Mouse (Mus musculus) myocyte (in vitro differentiated cells): ENCODE results near the gene Clock.

Experiments used
- E2F4 ChIP-seq: IDR thresholded peaks from one replicate; pipeline ENCODE4 v1.6.1; 2011; ENCODE audit warnings: mild to moderate bottlenecking, control low read depth, moderate library complexity; ENCODE audit not compliant: insufficient read depth
- MAX ChIP-seq: IDR thresholded peaks from one replicate; pipeline ENCODE4 v1.6.1; 2011; ENCODE audit warnings: low read depth, mild to moderate bottlenecking, control low read depth
- MYOD1 ChIP-seq, 3 experiments: IDR thresholded peaks; one replicate each; pipeline ENCODE4 v1.6.1; 2011; ENCODE audit warnings: control low read depth in 2 of 3, low read depth in 2 of 3, mild to moderate bottlenecking in 2 of 3, moderate library complexity in 1 of 3; ENCODE audit not compliant: insufficient read length in 2 of 3, control insufficient read depth in 1 of 3
- MYOG ChIP-seq, 3 experiments: IDR thresholded peaks; one replicate each; pipeline ENCODE4 v1.6.1; 2011; ENCODE audit warnings: control low read depth in 2 of 3, low read depth in 2 of 3, mild to moderate bottlenecking in 2 of 3; ENCODE audit not compliant: insufficient read length in 2 of 3, control insufficient read depth in 1 of 3, insufficient read depth in 1 of 3
- POLR2A ChIP-seq: IDR thresholded peaks from one replicate; pipeline ENCODE4 v1.6.1; 2011; ENCODE audit warnings: low read depth, mild to moderate bottlenecking, control low read depth, moderate library complexity; ENCODE audit not compliant: insufficient read length
- POLR2AphosphoS2 ChIP-seq: IDR thresholded peaks from one replicate; pipeline ENCODE4 v1.6.1; 2011; ENCODE audit warnings: low read depth, control low read depth; ENCODE audit not compliant: insufficient read length
- SRF ChIP-seq: IDR thresholded peaks from one replicate; pipeline ENCODE4 v1.6.1; 2011; ENCODE audit warnings: low read depth; ENCODE audit not compliant: control insufficient read depth, insufficient read length
- TCF3 ChIP-seq: IDR thresholded peaks from one replicate; pipeline ENCODE4 v1.6.1; 2011; ENCODE audit warnings: low read depth, control low read depth; ENCODE audit not compliant: insufficient read length
- USF1 ChIP-seq: IDR thresholded peaks from one replicate; pipeline ENCODE4 v1.6.1; 2011; ENCODE audit warnings: low read depth, mild to moderate bottlenecking, control low read depth, moderate library complexity

- TF ChIP-seq POLR2A (no peak), TCF3 (no peak), MYOD1 (IDR thresholded peaks at IDR 0.05; ENCODE audit: control insufficient read depth in 1 of 3, insufficient read length in 2 of 3, low read depth in 2 of 3) (no peak), MAX (no peak), MYOG (IDR thresholded peaks at IDR 0.05; ENCODE audit: control insufficient read depth in 1 of 3, insufficient read depth in 1 of 3, insufficient read length in 2 of 3, low read depth in 2 of 3) (no peak), USF1 (no peak), SRF (no peak), E2F4 (no peak), POLR2AphosphoS2 (no peak)
Observed at GRCm38 (mm10) chr5:76274977-76275376, 29.6 kb downstream of the Clock start.
